Mouse (Mus musculus) Muller cell, postnatal 12 days (primary cell): ENCODE measurements around the gene Polr2b.

Source experiments
- DNase-seq: peaks from one replicate; pipeline ENCODE4 v3.0.0-alpha.2; 2015; ENCODE audit errors: inconsistent ontology term

The Polr2b gene

DNA sequence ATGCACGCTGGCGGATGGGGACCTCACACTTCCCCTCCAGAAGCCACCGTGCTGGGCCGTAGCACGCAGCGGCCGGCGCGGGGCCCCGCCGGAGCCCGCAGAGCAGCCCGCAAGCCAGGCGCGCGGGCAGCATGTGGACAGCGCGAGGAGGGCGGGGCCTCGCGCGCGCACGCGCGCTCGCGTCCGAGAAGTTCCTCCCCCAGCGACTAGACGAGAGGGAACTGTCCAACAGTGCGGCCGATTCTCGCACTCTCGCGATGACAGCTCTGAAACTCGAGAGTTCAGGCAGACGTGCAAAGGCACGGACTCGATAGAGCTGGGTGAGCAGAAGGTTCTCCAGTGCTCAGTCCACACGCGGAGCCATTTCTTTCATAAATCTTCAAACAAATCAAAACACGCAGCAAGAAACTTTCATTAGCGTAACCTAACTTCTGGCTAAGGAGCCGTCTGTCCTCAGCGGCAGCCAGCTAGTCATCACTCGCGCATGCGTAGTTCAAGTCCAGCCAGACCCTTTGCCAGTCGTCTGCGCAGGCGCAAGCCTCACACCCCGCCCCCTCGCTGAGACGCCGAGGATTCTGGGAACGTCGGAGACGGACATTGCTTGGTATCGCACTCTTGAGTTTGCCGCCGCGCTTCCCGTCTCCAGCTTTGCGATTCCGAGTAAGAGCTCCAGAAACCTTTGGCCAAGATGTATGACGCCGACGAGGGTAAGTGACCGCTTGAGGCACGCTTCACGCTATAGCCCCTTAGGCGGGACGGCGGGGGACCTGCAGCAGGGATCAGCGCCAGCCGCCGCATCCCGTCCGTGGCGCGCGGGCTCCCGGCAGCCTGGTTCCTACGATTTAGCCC is at the start of gene Polr2b, which contains the start of gene Noa1:
TSS of gene Polr2b (plus strand) at position 224 of the 849 bp plus-strand sequence.
TSS of gene Noa1 (minus strand) at position 161 of the 849 bp plus-strand sequence.
- DNase-seq = peak; percentile 98

DNA sequence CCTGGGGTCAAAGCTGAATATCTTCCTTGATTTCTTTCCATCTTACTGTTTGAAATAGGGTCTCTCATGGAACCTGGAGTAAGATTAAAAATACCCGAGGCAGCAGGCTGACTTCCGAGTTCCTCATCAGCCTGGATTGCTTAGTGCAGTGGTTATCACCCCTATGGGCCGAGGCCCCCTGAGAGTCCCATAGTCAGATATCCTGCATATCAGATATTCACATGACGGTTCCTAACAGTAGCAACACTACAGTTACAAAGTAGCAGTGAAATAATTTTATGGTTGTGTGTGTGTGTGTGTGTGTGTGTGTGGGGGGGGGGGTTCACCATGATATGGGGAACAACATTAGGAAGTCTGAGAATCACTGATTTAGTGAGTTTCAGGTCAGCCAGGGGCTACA is 48.8 kb upstream of the Polr2b start:
- DNase-seq = no peak

DNA sequence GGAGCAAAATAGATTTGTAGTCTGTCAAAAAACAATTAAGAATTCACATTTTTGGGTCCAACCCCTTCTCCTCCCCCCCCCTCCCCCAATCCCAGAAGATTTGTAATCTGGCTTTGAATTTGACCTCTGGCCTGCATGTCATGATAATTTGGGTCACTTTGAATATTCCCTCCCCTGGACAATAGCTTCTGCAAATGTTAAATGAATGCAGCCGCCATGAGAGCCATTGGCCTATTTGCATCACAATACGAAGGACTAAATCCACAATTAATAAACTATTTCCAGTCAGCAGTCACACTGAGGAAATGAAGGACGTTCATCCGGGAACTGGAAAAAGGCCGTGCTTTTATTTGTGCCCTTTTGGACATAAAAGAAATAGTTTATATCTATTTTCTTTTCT is 47.8 kb upstream of the Polr2b start:
- DNase-seq = peak; percentile 50

DNA sequence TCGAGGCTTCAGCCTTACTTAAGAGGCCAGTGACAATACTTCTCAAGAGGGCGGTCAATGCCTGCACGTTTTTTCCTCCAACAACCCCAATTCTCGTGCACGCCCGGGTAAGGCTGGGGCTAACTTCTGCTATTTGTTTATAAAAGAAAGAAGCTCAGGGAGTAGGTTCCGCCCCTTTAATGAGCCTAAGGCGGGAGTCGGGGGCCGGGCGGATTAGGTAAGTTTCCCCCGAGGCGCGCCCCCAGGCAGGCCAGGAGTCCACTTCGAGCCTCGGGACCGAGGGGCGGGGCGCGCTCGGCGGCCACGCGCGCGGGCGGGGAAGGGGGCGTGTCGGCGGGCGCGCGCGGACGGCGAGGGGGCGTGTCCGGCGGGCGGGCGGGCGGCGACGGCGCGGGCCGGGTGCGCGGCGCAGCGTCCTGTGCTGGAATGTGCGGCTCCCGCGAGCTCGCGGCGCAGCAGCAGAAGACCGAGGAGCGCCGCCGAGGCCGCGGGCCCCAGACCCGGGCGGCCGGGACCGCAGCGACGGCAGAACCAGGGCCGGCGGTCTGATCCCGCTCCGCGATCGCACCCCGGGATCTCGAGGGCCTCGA is 44.8 kb upstream of the Polr2b start, which contains the start of gene Rest:
TSS of gene Rest (plus strand) at position 411 of the 590 bp plus-strand sequence.
- DNase-seq = peak; percentile 88

DNA sequence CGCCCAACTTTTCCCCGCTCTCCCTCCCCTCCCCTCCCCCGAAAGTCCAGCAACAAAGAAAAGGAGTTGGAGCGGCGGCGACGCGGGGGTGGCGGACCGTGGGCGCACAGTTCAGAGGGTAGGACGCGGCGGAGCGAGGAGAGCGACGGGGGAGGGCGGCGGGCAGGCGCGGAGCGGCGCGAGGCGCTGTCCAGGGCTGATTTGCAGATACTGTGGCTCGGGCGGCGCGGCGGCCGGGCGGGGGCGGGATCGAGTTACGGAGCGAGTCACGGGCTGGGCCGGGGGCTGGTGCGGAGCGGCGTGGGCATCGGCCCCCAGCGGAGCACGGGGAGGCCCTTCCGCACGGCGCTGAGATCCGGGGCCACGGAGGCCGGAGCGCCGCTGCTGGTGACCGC is 44.3 kb upstream of the Polr2b start:
- DNase-seq = peak; percentile 89

DNA sequence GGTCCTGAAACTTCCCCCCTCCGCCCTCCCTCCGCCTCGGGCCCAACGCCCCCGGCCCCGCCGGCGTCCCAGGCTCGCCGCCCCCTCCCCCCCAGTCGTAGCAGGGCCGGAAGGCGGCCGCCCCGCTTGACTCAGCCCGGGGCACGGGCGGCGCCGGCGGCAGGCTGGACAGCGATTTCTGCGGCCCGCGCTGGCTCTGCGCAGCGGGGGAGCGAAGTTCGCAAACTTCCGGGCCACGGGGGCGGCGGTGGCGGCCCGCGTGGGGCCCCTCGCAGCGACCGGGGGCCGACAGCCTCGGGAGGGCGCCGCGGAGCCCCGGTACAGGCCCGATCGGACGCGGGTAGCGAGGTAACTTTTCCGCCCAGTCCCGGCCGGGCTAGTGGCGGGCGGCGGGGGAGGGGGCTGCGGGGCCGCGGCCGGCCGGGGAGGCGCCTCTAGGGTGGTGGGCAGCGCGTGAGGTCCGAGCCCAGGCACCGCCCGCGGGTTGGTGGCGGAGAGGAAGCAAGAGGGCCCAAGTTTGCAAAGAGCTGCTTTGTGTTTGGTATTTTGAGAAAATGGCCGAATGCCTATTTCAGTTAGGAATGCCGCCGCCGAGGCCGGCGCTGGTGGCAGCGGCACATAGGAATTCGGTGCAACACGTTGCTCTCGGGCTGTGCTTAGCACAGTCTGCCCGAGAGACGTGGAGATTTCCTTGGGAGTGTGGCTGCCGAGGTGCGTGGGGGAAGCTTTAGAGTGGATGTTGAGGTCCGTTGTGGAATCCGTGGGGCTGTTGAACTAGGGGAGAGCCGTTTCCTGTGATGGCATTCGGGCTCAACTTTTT is 43.7 kb upstream of the Polr2b start:
- peak; percentile 75 for DNase-seq

DNA sequence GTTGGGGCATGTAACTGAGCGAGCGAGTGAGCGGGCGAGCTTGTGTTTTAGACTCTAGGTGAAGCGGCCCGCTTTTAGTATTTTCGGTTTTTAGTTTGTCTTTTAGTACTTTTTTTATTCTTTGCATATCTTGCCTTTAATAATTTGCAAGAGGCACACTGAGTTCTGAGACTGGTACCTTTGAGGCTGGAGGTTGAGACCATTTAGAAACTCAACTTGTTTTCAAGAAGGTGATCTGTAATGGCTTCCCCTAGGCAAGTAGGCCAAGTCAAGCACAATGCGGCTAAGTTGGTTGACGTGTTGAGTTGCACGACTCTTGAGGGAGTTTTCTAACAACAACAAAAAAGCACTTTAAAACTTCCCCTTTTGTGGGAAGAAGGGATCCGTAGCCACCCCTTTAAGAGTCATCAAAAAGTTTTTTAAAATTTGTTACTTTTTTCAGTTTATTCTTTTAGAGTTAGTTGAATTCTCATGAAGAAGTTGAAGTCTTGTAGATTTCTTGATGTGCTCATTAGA is 43.0 kb upstream of the Polr2b start:
- peak; percentile 55 for DNase-seq

DNA sequence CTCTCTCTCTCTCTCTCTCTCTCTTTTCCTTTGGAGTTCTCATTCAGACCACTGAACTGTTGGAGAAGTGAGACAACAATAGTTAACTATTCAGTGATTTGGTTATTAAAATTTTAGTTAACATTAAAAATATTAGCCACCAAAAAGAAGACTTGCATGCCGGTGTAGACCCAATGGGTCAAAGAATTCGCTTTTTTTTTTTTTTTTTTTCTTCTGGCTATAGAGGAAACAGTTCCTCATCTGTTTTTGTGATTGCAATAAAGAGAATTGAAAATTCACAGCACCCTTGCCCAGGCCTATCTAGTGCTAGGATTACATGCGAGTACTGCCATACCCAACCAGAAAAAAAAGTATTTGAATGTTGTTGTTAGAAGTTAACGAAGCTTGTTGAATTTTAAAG is 42.5 kb upstream of the Polr2b start:
- DNase-seq = no peak

DNA sequence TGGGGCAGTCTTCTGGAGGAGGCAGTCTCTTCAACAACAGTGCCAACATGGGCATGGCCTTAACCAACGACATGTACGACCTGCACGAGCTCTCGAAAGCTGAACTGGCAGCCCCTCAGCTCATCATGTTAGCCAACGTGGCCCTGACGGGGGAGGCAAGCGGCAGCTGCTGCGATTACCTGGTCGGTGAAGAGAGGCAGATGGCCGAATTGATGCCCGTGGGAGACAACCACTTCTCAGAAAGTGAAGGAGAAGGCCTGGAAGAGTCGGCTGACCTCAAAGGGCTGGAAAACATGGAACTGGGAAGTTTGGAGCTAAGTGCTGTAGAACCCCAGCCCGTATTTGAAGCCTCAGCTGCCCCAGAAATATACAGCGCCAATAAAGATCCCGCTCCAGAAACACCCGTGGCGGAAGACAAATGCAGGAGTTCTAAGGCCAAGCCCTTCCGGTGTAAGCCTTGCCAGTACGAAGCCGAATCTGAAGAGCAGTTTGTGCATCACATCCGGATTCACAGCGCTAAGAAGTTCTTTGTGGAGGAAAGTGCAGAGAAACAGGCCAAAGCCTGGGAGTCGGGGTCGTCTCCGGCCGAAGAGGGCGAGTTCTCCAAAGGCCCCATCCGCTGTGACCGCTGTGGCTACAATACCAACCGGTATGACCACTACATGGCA is 41.9 kb upstream of the Polr2b start:
- DNase-seq = no peak

DNA sequence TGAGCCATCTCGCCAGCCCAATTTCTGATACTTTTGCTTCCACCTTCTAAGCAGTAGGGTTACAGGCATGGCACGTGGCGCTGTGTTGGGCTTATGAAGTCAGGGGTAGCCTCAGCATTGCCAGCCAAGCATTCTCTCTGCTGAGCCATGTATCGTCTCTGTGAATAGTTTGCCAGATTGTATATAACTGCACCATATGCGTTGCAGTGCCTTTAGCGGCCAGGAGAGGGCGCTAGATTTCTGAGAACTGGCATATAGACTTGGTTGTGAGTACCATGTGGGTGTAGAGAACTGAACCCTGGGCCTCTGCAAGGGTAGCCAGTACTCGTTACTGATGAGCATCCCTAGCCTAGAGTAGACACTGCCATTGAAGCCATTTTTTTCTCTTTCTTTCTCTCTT is 40.5 kb upstream of the Polr2b start:
- DNase-seq = no peak

DNA sequence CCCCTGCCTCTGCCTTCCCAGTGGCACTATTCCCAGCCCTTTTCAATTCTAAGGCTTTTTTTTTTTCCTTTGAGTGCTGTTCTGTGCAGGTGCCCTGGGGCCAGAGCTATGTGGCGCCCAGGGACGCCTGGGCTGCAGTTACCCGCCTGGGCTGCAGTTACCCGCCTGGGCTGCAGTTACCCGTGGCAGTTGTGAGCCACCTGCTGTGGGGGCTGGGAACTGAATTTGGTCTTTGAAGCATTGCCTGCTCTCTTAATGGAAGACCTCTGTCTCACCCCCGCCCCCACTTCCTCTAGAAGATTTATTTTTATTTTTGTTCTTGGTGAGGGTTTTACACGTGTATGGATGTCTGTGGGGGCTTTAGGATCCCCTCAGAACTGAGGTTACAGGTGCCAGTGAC is 36.8 kb upstream of the Polr2b start:
- DNase-seq = no peak

DNA sequence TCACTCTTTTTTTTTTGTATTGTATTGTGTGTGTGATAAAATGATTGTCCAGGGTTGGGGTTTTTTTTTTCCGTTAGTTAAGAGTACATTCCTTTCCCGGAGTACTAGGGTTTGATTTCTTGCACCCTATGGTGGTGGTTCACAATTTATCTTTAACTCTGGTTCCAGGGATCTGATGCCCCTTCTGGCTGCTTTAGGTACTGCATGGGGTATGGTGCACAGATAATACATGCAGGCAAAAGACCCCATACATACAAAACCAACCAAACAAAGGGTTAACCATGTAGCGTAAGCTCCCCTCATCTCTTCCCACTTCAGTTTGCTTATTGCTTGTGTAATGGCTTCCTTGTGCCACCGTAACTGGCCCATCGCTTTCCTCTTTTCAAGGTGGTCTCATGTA is 34.0 kb upstream of the Polr2b start:
- DNase-seq = no peak

DNA sequence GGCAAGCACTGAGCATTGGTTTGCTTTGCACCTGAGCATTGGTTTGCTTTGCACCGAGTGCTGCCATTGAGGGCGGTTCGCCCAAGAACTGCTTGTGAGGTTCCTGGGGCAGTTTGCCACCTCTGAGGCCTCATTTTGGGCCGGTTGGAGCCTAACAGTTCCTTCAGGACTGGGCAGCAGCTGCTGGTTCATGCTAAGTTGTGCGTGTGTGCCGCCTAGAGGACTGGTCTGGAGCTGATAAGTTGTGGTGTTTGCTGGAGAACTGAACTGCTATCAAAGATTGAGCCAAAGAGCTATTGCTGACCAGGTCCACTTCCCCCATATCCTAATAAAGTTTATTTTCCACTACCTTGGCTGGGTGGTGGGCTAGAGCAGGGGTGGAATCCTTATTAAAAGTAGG is 32.7 kb upstream of the Polr2b start:
- DNase-seq = no peak

DNA sequence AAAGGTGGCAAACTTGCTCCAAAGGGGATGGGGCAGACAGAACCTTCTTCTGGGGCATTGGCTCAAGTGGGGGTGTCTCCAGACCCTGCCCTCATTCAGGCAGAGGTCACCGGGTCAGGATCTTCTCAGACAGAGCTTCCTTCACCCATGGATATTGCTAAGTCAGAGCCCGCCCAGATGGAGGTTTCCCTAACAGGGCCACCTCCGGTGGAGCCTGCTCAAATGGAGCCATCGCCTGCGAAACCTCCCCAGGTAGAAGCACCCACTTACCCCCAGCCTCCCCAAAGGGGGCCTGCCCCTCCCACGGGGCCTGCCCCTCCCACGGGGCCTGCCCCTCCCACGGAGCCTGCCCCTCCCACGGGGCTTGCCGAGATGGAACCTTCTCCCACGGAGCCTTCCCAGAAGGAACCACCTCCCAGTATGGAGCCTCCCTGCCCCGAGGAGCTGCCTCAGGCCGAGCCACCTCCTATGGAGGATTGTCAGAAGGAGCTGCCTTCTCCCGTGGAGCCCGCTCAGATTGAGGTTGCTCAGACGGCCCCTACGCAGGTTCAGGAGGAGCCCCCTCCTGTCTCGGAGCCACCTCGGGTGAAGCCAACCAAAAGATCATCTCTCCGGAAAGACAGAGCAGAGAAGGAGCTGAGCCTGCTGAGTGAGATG is 28.3 kb upstream of the Polr2b start:
- DNase-seq = no peak

DNA sequence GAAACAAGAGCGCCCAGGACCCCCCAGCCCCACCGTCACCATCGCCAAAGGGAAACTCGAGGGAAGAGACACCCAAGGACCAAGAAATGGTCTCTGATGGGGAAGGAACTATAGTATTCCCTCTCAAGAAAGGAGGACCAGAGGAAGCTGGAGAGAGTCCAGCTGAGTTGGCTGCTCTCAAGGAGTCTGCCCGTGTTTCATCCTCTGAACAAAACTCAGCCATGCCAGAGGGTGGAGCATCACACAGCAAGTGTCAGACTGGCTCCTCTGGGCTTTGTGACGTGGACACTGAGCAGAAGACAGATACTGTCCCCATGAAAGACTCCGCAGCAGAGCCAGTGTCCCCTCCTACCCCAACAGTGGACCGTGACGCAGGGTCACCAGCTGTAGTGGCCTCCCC is 27.7 kb upstream of the Polr2b start:
- no peak for DNase-seq

DNA sequence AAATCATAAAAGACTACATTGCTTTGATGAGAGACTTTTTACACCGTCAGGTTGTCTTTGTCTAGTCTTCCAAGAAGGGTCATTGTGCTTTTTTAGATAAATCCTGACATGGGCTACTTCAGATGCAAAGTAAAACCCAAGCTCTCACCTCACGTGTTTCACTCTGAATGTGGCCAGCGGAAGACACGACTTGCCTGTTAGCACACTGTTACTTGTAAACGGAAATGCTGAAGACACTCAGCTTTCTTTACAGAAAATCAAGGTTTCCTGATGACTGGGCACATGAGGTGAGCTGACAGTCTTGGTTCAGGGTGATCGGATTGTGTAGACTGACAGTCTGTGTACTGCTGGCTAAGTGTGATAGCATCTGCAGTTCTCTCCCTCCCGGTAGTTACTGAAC is 24.3 kb upstream of the Polr2b start:
- DNase-seq = no peak

DNA sequence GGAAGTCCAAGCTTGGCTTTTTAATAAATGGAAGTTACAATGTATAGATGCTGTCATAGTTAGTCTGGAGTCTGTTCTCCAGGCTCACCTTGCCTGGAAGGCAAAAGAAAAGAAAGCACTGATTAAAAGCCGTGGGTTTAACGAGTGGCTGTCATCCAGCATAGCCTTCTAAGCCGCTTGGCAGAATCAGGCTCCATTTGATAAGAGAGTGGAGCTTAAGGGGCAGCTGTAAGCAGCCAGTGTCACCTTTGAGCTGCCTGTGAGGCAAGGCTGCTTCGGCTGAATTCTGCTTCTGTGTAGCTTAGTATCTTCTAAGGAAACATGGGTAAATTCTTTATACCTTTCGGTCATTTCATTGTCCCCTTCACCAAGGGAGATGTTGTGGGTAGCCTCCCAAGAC is 23.0 kb upstream of the Polr2b start:
- no peak for DNase-seq

DNA sequence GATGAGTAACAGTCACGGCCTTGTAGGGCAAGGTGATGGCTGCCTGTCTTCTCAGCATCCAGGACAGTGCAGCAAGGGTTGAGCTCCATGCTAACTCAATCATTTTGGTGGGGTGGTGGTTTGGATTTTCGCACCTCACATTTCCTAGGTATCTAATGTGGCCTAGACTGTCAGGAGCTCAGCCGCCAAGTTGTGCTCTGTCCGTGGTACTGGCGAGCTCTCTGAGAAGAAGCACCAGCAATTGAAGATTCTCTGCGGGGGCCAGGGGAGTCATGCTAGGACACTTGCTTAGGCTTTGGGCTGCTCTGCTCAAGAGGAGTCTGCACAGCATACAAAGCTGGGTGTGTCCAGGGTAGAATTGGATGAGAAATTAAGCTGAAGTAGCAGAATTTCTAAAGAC is 22.0 kb upstream of the Polr2b start:
- no peak for DNase-seq

DNA sequence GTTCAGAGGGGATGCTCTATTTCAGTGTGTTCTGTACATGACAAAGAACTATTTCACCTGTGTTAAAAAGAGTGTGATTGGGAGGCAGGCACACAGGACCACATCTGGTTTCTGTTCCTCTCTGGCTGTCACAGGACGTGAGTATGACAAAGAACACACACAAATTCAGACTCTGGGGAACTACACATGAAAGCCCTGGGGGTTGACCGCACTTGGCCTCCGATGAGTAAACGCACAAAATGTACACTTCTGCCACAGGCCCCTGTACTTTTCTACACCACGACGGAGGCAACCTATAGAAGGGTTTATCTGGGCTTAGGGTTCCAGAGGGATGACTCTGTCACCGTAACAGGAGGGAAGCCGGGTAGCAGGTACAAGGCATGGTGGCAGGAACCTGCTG is 20.3 kb upstream of the Polr2b start:
- DNase-seq = no peak

DNA sequence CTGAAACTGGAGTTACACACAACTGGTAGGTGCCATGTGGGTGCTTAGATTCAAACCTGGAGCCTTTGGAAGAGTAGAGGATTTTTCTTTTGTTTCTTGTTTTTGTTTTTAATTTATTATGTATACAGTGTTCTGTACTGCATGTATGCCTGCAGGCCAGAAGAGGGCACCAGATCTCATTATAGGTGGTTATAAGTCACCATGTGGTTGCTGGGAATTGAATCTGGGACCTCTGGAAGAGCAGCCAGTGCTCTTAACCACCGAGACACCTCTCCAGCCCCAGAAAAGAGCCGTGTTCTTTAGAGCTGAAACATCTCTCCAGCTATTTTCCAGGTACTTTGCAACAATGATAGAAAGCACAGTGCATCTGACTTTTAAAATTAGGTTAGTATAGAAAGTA is 19.3 kb upstream of the Polr2b start:
- DNase-seq = no peak
